Mouse (Mus musculus): ENCODE results near the gene Plxnb2.

GRCm38 (mm10) chr15:89106976-89107375 is 73.6 kb downstream of the Plxnb2 start:
- TF ChIP-seq CTCF (IDR thresholded peaks at IDR 0.05) (no peak), POLR2A (IDR thresholded peaks at IDR 0.05; ENCODE audit: insufficient read depth, low read depth, low read length) (no peak), EP300 (IDR thresholded peaks at IDR 0.05; ENCODE audit: insufficient read depth, low read depth, low read length) (no peak)

Data from heart, adult 2 months (tissue).